Mouse (Mus musculus) layer of hippocampus, postnatal 14 days (tissue): ENCODE data around the gene Mtss1l. TPM values are rescaled to one million over a fixed set of nuclear protein-coding genes. Genes with fewer than 3 reads are reported as not detected.

Source experiments
- DNase-seq, 2 experiments: peaks; one replicate each; pipeline ENCODE4 v3.0.0; 2021 to 2022; ENCODE audit warnings: low spot score in 2 of 2, mixed read lengths in 1 of 2
- total RNA-seq, 2 experiments: library from RNA; stranded (reverse); gene quantifications; 2 replicates each; pipeline ENCODE4 v1.2.3; 2021

The Mtss1l gene
- total RNA-seq, 2 experiments from 2014 or later, result 220 to 233 TPM

DNA sequence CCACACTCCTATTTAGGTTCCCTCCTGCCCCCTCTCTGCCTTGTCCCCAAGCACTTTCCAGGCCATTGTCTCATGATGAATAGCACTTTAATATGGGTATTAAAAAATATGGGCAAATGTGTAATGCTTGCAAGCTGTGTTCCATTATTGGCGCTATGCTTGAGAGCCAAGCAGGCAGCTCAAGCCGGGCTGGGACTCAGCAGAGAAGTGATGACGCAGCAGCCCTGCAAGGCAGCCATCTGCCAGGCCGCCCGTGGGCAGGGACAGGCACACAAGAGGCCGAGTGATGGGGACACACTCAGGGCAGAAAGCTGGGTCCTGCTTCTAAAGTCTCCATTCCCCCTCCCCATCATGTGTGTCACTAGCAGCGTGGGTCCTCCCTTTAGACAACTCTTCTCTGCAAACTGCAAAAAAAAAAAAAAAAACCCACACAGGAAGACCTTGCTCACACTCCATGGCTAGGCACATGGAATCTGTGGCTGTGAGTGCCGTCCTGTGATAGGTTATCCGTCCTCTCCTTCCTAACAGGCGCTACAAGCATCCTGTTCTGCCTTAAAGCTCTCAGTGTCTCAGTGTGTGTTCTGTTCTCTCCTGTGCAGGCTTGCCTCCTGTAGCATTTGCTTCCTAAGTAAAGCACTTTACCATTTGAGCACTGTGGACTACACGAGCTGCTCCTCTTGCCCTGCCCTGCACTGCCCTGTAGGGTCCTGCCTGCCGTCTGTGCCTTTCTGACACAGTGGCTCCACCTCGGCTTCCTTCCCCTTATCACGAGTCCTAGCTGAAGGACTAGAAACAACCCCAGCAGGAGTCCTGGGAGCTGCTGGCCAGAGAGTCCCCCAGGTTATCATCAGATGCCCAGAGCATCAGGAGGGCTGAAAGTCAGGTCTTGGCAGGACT, 15.6 kb upstream of the Mtss1l start:
- peak in 1 of 2 experiments; percentile 65 for DNase-seq

DNA sequence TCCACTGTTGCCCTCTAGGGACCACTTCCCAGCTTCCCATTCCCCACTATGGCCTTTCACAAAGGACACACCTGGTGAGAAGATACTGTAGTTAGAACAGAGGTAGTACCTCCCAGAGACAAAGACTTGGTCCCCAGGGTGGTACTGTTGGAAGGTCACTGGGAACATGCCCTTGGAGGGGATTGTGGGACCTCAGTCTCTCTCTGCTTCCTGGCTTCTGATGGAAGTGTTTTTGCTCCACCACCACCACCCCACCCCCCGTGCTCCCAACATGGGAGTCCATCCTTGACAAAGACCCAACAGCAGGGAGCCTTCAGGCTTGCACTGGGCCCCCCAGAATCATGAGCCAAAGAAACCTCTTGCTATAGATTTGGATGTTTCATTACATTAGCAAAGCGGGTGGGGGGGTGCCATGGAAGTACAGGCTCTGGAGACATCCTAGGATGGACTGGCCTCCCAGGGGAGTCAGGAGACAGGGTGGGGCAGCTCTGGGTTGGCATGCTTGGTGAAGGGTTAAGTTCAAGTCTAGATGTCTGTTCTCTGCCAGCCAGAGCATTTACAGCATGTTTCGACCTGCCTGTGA, 14.9 kb upstream of the Mtss1l start:
- no peak for DNase-seq

DNA sequence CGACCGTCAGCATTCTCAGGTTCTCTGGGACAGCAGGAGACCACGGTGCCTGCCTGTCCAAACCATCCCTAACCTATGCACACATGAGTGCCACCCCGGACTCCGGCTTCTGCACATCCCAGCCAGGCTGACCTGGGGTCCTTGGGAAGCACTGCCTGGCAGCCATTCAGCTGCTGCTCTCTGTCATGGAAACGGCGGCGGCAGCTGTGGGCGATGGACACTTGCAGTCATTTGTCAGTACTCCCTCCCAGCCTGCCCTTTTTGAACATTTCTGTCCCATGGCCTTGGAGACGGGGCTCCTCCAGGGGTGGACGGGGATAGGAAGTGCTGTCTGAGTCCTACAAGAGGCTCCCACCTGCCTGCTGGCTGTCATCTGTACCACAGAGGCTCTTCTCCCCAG, 12.8 kb upstream of the Mtss1l start:
- DNase-seq, result no peak

- no peak for DNase-seq
These were observed 10.7 kb upstream of the Mtss1l start for GRCm38 (mm10) chr8:110710593-110710992.

DNA sequence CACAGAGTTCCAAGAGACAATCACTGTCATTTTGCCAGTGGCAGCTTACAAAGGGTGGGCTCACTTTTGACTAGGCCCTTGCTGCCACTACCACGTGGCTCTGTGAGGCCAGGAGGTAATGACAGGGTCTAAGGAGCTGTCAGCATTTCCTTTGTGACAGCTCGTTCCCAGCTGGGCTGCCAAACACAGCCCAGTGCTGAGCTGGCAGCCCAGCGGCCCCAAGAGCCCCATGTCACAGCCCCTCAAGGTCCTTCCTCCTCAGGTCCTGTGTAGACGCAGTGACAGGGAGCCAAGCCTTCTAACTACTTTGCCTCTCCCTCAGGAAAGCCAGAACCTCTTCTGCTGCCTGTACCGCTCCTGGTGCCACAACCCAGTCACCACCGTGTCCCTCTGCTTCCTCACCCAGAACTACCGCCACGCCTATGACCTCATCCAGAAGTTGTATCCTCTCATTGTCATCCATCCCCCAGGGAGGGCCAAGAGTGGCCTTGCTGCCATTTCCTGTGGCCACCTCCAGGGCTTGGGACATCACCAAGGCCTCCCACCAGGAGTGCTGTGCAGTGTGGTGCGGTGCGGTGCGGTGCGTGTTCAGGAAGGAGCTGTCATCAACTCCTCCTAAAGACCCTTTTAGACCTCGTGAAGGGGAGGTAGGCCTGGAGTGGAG, 9.9 kb upstream of the Mtss1l start:
- DNase-seq, result no peak

- DNase-seq, result no peak
These were observed 8.2 kb upstream of the Mtss1l start for GRCm38 (mm10) chr8:110713073-110713472.

- no peak for DNase-seq
These were observed 6.3 kb upstream of the Mtss1l start for GRCm38 (mm10) chr8:110714827-110715519.

GRCm38 (mm10) chr8:110716075-110716474, 5.2 kb upstream of the Mtss1l start:
- DNase-seq, result peak in 1 of 2 experiments; percentile 87

GRCm38 (mm10) chr8:110717131-110717530, 4.1 kb upstream of the Mtss1l start:
- no peak for DNase-seq

DNA sequence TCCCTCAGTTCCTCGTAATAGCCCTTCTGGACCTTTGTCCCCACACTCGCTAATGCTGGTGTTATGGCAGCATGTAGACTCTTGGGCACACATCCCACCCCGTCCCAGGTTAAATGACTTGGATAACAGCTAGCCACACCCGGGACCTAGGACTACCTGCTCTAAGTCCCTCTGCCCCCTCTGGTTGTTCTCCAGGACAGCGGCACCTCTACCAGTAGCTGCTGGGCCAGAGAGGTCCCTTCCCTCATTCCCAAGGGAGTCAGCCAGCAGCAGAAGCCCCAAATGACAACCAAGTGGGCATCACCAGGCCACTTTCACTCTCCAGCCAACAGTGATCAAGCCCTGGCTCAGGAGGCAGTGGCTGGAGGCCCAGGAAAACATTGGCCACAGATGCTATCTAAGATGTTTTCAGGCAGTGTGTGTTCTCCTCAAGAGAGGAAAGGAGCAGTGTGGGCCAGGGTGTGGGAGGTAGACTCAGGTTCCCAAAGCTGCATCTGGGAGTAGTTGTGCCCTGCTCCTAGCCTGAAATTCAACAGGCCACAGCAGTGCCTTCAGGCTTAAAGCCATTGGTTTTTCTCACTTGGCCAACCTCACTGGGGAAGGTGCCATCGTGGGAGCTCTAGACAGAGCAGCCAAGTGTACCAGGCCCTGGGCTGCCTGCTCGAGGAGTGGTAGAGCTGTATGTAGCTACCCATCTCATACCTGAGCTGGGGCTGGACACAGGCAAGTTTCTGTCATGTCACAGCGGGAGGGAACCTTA, 2.9 kb upstream of the Mtss1l start:
- no peak for DNase-seq

GRCm38 (mm10) chr8:110718969-110719670, 2.2 kb upstream of the Mtss1l start:
- DNase-seq, result peak; percentile 68 to 83

DNA sequence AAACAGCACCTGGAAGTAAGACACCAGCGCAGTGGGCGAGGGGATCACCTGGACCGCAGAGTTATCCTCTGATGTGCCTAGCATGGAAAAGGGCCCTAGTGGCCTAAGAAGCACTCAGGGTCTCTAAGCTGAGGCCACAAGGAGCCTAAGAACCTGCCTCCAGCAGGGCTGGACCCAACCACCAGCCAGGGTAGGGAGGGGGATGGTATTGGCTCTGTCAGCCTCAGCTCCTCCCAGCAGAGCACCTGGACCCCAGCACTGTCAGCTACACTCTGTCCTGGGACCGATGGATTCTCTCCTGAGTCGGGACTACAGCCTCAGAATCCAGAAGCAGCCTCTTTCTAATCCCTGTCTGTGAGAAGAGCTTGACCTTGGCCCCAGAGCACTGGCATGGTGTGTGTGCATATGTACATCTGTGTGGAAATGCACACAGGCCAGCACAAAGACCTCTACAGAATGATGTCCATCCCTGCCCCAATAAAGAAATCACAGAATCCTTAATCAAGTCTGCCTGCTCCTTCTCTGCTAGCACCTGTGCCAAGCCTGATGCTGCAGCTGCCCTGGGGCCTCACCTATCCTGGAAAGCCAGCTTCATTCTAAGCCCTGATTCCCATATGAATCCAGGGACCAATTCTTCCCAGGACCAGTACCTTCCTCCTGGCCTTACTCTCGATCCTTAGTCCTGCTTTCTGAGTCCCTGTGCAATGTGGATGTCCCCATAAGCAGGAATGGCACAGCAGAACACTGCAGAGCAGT, 1.2 kb upstream of the Mtss1l start:
- no peak for DNase-seq

GRCm38 (mm10) chr8:110721606-110722413, 534 bp downstream of the Mtss1l start:
- no peak for DNase-seq

DNA sequence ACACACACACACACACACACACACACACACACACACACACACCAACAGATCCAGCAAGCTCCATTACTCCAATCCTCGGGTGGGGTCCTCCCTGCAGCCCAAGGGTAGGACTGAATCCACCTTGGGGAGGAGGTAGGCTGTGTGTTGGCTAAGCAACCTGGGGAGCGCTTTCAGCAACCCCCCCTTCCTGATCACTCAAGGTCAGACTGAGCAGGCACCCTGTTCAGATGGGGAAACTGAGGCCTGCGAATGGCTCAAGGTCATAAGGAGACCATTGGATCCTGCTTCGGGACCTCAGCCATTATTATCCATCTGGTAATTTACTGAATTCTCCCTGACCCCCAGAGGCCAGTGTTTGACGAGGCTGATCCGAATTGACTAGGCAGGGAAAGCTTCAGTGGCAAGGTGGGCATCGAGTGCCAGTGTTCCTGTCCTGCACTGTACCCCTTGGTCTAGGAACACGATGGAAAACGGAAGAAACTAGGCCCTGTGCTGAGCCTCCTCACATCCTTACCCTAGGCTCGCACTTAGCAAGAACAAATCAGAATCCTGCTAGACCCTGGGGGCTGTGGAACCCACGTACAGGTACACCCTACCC, 1.2 kb downstream of the Mtss1l start:
- DNase-seq, result no peak

- DNase-seq, result no peak
These were observed 3.2 kb downstream of the Mtss1l start for GRCm38 (mm10) chr8:110724493-110724892.

GRCm38 (mm10) chr8:110725084-110725838, 4.0 kb downstream of the Mtss1l start:
- peak in 1 of 2 experiments; percentile 74 for DNase-seq

- DNase-seq, result peak; percentile 66 to 78
These were observed 5.6 kb downstream of the Mtss1l start for GRCm38 (mm10) chr8:110726893-110727292.
